Mouse (Mus musculus) heart, postnatal 0 days (tissue): ENCODE data around the gene Leo1. TPM values are rescaled to one million over a fixed set of nuclear protein-coding genes. Genes with fewer than 3 reads are reported as not detected.

ENCODE experiments used
- ATAC-seq: fragments of 200-750 bp; cut with Nextera tagmentation; 2 replicates; pipeline ENCODE4 v1.8.0; 2017; ENCODE audit warnings: low read depth, moderate number of reproducible peaks, moderate library complexity; ENCODE audit not compliant: insufficient read depth
- DNase-seq: peaks from one replicate; pipeline ENCODE4 v3.0.0-alpha.2; 2016; ENCODE audit warnings: low spot score
- H3K27ac ChIP-seq: fragments of 300-500 bp; sonication (generic); 2 replicates; pipeline ENCODE4 v1.5.1; 2014; ENCODE audit warnings: low read depth, mild to moderate bottlenecking
- H3K27me3 ChIP-seq: fragments of 300-500 bp; sonication (generic); 2 replicates; pipeline ENCODE4 v1.6.1; 2014; ENCODE audit warnings: low read length, mixed read lengths; ENCODE audit not compliant: control insufficient read depth, insufficient read depth
- H3K36me3 ChIP-seq: fragments of 300-500 bp; sonication (generic); replicated peaks from 2 replicates; pipeline ENCODE4 v1.6.1; 2014; ENCODE audit warnings: low read length, mixed read lengths; ENCODE audit not compliant: control insufficient read depth, insufficient read depth
- H3K4me1 ChIP-seq: fragments of 300-500 bp; sonication (generic); 2 replicates; pipeline ENCODE4 v1.6.1; 2014; ENCODE audit warnings: antibody characterized with exemption; ENCODE audit not compliant: control insufficient read depth, insufficient read depth
- H3K4me2 ChIP-seq: fragments of 300-500 bp; sonication (generic); 2 replicates; pipeline ENCODE4 v1.6.1; 2014; ENCODE audit warnings: low read depth, mild to moderate bottlenecking, low read length, moderate library complexity
- H3K4me3 ChIP-seq: fragments of 300-500 bp; sonication (generic); 2 replicates; pipeline ENCODE4 v1.5.1; 2014; ENCODE audit warnings: low read depth, low read length
- H3K9ac ChIP-seq: fragments of 300-500 bp; sonication (generic); replicated peaks from 2 replicates; pipeline ENCODE4 v1.6.1; 2014; ENCODE audit warnings: low read depth, low read length, mixed read lengths
- H3K9me3 ChIP-seq: fragments of 300-500 bp; sonication (generic); replicated peaks from 2 replicates; pipeline ENCODE4 v1.6.1; 2016; ENCODE audit warnings: low read length; ENCODE audit not compliant: control insufficient read depth
- CTCF ChIP-seq: IDR thresholded peaks from 2 replicates; pipeline ENCODE4 v1.5.1; 2016; ENCODE audit warnings: antibody characterized with exemption, control low read depth, low read depth
- EP300 ChIP-seq: IDR thresholded peaks from 2 replicates; pipeline ENCODE4 v1.6.1; 2016; ENCODE audit warnings: antibody characterized with exemption, low read depth
- WGBS: fragments of 180-500 bp; shearing (Covaris S2); extraction: QIAGEN DNeasy Blood & Tissue Kit; methylation state at CpG from one replicate; pipeline ENCODE4 v1.1.7; 2014; 5-methylcytosine and 5-hydroxymethylcytosine counted together
- polyA plus RNA-seq: library from polyadenylated mRNA; unstranded; fragments of >200 nt; fragmentation: Nextera tagmentation; extraction: Ambion mirVana; gene quantifications from 2 replicates; pipeline ENCODE4 v1.2.1, GENCODE M21; 2015
- total RNA-seq: library from RNA; depleted of rRNA; stranded (reverse); fragments of >200 nt; gene quantifications from 2 replicates; pipeline ENCODE4 v1.2.3, GENCODE M21; 2014; ENCODE audit warnings: low replicate concordance

The Leo1 gene
- total and polyA plus RNA-seq, 2 experiments from 2014 or later, result 5.7 to 20.0 TPM

DNA sequence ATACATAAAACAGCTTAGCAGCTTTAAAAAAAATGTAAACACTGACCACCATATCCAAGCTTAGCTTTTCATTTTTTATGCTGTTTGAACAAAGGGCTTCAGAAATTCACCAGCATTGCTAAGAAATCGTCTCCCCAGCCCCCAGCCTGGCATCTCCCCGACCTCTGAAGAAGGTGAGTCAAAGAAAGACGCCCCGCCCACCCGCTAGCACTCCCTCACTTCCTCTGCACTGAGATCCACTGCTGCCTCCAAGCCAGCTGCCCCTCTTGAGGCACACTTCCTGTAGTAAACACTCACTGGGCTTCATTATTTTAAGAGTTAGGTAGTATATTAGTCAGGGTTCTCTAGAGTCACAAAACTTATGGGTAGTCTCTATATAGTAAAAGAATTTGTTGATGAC, 27.1 kb upstream of the Leo1 start:
- H3K4me1 ChIP-seq, result 0 out of 2 replicates have a peak, but pooled peaks cover 6% of the 10 kb centered on the region
- no peak overlapping the region for H3K4me3 ChIP-seq
- H3K9ac ChIP-seq, result no peak overlapping the region
- no peak for ATAC-seq
- DNase-seq, result no peak
- H3K9me3 ChIP-seq, result no peaks in the 10 kb centered on the region
- H3K27me3 ChIP-seq, result no peaks in the 10 kb centered on the region
- 36% methylated on average over 5 of the region's 5 CpGs for WGBS
- H3K36me3 ChIP-seq, result no peaks in the 10 kb centered on the region
- no peak for TF ChIP-seq CTCF
- TF ChIP-seq EP300, result no peak
- no peak overlapping the region for H3K27ac ChIP-seq
- no peak overlapping the region for H3K4me2 ChIP-seq

DNA sequence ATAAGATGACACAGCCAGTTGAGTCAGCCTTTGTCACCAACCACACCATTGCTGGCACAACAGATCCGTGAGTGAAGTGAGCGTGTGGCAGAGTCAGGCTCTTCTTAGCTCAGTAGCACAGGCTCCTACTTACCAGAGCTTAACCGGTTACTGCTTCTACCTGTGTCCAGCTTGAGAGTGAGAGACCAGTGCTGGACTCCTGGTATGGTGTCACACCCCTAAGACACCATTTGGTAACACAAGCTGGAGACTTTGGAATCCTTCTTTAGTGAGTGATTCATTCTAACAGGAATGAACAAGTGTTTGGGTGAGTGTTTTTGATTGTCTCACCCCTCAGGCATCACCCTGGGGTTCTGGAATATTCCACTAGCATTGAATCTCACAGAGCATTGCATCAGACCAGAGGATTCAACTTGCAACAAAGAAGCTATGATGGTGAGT, 19.1 kb upstream of the Leo1 start:
- Histone ChIP-seq H3K4me2 (no peak overlapping the region), H3K4me1 (0 out of 2 replicates have a peak, but pooled peaks cover 3% of the 10 kb centered on the region), H3K9ac (no peak overlapping the region), H3K27me3 (no peaks in the 10 kb centered on the region), H3K27ac (no peak overlapping the region), H3K4me3 (no peak overlapping the region), H3K9me3 (no peaks in the 10 kb centered on the region), H3K36me3 (no peaks in the 10 kb centered on the region)
- 86% methylated on average over 3 of the region's 3 CpGs for WGBS
- TF ChIP-seq CTCF (no peak), EP300 (no peak)
- no peak for DNase-seq
- no peak for ATAC-seq

DNA sequence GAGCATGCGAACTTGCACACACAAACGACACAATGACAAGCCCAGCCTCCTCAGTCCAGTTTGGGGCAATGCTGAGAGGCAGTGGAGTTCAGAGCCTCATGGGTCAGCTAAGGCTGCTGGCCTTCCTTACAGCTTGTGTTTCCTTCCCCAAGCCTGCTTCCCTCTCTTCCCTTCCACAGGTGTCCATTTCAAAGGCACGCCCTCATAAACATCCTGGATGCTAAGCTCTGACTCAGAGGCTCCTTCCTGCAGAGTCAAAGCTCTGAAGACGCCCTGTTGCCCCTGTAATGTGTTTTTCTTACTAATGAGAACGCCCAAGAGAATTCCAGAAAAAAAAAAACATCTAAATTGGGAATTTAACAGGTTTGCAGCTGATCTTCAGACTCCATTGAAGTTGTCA, 17.6 kb upstream of the Leo1 start:
- peaks cover 16% of the 10 kb centered on the region for H3K4me1 ChIP-seq
- H3K9me3 ChIP-seq, result no peaks in the 10 kb centered on the region
- H3K4me2 ChIP-seq, result no peak overlapping the region
- no peak overlapping the region for H3K9ac ChIP-seq
- no peaks in the 10 kb centered on the region for H3K27me3 ChIP-seq
- DNase-seq (no peak), ATAC-seq (no peak)
- H3K36me3 ChIP-seq, result no peaks in the 10 kb centered on the region
- no peak overlapping the region for H3K27ac ChIP-seq
- WGBS, result 68% methylated on average over 5 of the region's 5 CpGs
- no peak for TF ChIP-seq CTCF
- no peak for TF ChIP-seq EP300
- H3K4me3 ChIP-seq, result no peak overlapping the region

DNA sequence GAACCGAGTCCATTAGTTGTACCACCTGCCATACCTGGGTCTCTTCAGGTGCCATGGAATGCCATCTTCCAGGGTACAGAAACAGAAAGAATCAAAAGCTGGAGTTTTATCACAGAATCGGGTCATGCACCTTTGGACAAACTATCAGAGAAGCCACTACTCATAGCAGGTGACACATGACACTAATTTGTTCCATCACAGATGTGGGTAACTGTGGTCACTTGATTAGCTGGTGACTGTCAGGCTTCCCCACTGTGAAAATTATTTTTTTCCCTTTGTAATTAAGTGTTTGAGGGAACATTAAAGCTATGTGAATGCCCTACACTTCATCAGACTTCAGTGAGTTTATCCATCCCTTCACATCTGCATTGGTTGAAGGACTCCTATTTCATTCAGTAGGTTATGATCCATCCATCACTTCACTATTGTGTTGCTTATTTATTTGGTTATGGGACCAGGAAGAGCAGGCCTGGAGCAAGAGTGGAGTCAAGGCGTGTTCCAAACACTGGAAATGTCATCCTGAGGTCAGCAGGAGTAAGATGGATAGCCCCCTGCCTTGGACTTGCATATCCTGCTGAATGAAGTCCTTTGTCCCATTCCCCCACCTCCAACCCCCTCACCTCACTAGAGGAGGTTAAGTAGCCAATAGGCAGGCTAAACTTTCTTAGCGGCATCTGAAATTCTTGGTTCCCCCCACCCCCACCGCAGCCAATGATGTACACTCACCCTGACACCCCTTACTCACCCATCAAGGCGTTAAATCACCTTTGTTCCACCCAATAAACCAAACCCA, 16.8 kb upstream of the Leo1 start:
- TF ChIP-seq CTCF (no peak), EP300 (no peak)
- DNase-seq (no peak), ATAC-seq (no peak)
- Histone ChIP-seq H3K9ac (no peak overlapping the region), H3K27me3 (no peaks in the 10 kb centered on the region), H3K4me2 (no peak overlapping the region), H3K27ac (no peak overlapping the region), H3K4me3 (no peak overlapping the region), H3K36me3 (no peaks in the 10 kb centered on the region), H3K9me3 (no peaks in the 10 kb centered on the region), H3K4me1 (peaks cover 20% of the 10 kb centered on the region)
- WGBS, result 76% methylated on average over 6 of the region's 6 CpGs

DNA sequence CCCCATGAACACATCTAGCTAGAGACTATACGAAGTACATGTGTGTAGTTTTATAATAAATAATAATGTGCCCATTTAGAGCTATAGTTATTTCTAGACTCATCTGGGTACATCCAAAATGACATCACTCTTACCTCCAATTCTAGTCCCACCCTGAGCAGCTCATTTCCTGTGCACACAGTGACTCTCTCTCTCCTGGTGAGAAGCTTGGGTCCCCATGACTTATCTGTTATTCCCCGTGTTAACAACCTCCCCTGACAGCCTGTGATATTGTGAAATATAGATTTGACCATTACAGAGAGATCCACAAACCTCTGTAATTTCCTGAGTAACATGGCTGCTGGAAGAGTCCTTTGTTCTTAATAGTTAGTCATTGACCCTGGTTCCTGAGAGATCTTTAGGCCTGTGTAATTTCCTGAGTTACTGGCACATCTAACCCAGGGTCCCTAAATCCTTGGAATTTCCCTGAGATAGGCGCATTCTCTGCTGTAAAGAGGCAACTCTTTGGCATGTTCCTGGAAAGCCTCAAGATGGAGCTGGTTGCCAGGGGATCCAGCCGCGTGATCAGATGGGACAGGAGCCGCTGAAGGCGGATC, 15.4 kb upstream of the Leo1 start:
- Histone ChIP-seq H3K4me1 (peaks cover 22% of the 10 kb centered on the region), H3K27ac (peak overlapping the region; percentile 1; the same call in 1 of the 2 replicates), H3K9ac (no peak overlapping the region), H3K27me3 (no peaks in the 10 kb centered on the region), H3K4me3 (no peak overlapping the region), H3K36me3 (no peaks in the 10 kb centered on the region), H3K4me2 (no peak overlapping the region), H3K9me3 (no peaks in the 10 kb centered on the region)
- WGBS, result 64% methylated on average over 7 of the region's 7 CpGs
- TF ChIP-seq EP300 (no peak), CTCF (no peak)
- ATAC-seq (peak; percentile 32; the same call in 1 of the 2 replicates), DNase-seq (no peak)
